Mouse (Mus musculus) lung, postnatal 36 days (tissue): ENCODE measurements around the gene Aagab.

Experiments
- DNase-seq: peaks from one replicate; pipeline ENCODE4 v3.0.0; 2022; ENCODE audit warnings: mixed read lengths

Aagab gene

DNA sequence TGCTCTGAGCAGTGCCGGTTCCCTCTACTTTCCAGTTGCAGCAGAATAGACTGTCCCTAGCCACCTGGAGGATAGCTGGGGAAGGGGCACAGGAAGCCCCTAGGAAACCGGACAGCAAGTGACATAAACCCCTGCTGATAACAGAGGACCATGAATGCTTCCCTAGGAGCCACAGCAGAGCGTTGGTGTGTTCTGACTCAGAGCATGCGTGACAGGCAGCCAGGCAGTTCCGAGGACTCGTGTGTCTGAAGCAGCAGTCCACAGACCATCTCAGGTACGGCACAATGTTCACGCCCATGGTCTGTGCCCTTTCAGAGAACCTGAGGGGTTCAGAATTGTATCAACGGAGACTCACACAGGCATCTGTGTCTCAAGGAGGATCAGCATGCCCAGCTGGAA, 46.1 kb downstream of the Aagab start:
- no peak for DNase-seq

DNA sequence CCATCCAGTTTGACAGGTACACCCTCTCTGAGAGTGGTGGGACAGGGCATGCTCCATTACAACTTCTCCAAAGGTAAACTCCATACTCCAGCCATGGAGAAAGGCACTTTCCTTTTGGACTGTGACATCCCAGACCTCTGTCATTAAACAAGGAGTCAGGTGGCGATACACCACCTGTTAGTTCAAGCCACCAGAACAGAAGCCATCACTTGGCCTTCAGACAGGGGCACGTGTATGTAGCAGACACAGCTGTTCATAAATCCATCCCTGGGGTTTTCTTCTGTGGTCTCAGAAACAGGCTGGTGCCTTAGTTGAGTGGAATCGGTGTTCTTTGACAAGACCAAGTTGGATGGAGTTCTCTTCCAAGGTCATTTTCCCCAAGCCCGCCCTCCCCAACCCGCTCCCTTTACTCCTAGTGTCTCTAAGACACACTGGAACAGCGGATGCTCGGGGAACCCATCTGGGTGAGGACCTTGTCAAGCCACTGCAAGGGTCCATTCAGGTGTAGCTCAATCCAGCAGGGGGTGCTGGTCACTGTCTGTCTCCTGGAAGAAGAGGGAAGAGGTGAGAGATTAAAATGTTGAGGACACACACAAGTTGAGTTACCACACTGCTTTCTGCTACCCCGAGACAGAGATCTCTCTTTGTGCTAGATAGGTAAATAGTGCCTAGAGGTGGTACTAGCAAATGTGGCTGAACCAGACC, 47.5 kb downstream of the Aagab start:
- DNase-seq, result peak; percentile 60

DNA sequence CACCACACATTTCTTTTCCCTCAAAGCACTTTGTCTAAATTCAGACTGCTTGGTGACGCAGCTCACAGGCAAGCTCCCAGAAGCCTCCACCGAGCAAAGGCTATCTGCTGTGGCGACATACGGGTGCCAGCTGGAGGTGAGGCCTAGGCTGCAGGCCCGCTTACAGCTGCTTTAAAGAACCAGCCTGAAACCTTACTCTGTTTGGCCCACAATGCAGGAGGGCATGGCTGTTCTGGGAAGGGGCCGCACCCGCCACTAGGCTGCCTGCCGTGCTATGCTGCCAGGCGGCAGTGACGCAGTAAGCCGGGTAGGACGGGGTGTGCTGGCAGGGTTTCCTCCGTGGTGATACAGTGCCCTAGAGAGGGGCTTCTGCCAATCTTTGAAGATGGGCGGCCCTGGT, 48.4 kb downstream of the Aagab start:
- DNase-seq, result peak; percentile 43

DNA sequence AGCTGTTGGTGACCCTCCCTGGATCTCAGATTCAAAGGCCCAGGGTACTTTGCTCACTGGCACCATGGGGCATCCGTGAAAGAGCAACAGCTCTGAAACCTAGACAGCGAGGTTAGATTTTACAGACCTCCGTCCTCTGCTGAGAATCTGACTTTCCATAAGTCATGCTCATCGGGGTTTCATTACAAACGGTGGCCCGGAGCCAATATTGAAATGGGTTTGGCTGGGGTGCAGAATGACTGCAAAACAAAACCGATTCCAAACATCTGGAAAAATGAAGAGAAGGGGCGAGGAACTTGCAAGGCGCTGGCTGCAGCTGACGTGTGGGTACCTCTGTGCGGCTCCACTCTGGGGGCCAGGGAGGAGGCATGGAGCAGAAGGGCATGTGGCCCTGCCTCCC, 49.1 kb downstream of the Aagab start:
- peak; percentile 33 for DNase-seq

DNA sequence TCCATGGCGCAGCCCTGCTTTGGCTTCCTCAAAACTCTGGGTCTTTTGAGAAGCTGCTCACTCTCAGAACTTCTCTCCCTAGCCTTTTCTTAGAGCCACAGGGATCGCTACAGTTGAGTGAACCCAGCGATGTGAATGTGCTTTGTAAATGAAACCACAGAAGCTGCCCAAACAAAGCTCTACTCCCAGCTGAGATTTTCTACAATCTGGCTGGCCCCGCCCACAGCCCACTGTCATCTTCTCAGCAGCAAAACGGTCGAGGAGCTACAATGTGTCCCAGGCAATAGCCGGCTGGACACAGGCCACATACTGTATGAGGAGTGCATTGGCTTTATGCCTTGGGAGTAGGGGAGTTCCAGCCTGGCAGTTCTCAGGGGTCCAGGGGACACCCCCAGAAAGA, 51.2 kb downstream of the Aagab start:
- no peak for DNase-seq

DNA sequence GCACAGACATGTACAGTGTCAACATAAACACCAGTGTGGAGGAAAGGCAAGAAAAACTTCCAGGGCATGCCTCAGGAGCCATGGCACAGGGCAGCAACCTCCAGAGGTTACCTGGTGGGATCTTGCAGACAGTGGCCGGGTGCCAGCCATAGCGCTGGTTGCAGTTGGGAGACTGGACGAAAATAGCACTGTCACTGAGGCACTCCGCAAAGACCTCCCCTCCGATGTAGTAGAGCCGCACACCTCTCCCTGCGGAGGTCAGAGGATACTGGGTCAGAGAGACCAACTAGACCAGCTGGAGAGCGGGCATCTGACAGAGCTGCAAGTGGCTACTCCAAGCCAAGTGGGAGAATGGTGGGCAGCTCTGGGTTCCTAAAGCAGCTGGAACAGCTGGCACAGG, 52.1 kb downstream of the Aagab start:
- no peak for DNase-seq

DNA sequence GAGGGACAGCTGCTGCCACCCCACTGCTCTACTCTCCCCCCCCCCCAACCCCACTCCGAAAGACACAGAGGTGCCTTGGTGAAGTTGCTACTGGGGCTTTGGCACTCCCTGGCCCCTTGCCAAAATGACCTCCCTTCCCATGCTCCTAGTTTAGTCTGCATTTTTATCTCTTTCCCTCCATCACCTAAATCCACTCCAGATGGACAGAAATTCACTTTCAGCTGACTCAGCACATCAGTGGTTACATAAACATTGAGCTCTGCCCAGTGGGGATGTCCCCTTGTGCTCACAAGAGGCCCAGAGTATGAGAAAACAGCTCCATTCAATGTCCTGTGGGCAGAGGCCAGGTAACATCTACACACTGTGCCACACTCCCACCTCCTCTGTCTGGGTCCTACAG, 52.6 kb downstream of the Aagab start:
- no peak for DNase-seq

DNA sequence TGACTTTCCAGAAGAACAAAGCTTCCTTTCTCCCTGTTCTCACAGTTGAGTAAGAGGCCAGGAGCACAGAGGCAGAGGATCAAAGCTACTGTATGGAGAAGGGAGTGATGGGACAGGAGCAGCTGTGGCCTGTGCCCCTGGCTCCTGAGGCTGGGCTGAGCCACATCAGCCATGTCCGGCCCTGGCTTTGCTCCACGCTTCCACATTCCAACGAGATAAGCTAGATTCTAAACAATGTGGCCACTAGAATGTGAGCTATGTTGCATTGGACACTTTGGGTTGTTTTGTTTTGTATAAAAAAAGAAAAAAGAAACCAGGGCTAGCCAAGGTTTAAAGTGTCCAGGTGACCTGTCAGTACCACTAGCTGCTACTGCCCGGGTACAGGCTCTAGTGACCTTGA, 54.7 kb downstream of the Aagab start:
- peak; percentile 78 for DNase-seq

DNA sequence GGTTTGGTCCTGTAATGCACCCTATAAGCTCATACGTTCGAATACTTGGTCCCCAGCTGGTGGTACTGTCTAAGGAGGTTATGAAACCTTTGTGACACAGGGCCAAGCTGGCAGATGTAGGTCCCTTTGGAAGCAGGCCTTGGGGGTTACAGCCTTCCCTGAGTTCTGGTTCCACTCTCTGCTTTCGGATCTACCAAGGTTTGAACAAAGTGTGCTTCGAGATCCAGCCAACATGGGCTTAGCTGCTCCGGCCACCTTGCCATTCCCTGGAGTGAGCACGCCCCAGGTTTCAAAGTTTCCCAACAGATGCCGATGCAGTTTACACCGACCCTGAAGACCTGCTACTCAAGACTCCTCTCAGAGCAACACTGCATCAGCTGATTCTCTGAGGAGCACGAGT, 56.0 kb downstream of the Aagab start:
- DNase-seq, result no peak

DNA sequence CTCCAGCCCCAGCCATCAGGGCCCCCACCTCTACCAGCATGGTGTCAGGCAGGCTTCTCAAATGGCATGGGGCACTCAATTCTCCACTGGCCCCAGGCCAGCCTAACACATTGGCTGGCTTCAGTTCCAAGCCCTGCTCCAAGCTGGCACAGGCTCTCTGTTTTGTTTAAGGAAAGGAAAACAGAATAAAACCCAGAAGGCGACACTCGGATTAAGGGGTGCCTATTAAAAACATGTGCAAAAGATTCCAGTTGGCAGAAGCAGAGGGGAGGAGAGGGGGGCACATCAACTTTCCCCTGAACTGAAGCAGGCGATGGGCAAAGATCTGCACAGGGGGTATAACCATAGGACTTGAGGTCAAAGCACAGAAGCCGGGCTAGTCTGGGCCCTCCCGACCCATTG, 56.5 kb downstream of the Aagab start:
- peak; percentile 55 for DNase-seq

DNA sequence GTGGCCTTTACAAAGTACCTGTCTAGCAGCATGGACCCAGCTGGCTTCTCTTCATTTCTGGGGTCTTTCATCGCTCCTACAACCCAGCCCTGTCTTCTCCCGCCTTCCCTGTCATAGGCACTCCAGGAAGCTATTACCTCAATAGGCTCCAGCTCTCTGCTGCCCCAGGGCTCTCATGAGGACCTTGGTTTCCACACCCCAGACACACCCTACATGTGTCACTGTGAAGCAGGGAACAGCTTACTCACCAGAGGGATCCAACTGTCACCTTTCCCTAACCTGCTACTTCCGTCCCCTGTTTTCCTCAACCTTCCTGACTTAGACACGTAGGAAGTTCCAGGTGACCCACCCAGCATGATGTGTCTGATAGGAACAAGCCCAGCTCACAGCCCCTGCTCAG, 57.6 kb downstream of the Aagab start:
- no peak for DNase-seq

DNA sequence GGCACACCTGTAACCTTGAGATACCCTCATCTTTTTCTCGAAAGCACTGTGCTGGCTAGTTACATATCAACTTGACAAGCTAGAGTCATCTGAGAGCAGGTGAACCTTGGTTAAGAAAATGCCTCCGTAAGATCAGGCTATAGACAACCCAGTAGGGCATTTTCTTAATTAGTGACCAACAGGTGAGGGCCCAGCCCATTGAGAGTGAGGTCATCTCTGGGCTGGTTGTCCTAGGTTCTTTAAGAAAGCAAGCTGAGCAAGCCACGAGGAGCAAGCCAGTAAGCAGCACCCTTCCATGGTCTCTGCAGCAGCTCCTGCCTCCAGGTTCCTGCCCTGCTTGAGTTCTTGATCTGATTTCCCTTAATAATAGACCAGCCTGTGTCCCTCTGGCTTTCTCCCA, 58.2 kb downstream of the Aagab start:
- no peak for DNase-seq

DNA sequence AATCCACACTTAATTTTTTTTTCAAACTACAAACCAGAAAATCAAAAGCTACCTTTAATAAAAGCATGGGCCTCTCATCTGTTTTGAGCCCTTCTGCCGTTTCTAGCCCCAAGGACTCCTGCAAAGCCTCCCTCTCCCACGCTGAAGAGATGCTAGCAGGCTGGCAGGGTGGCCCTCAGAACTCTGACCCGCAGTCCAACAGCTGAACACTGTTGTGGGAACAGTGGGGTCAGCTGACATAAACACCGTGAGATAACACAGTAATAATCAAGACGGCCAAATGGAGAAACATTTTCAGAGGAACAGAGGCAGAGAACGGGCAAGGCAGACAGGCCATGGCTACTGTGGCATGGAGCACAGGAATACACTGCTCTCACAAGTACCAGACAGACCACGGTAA, 60.3 kb downstream of the Aagab start:
- DNase-seq, result no peak

DNA sequence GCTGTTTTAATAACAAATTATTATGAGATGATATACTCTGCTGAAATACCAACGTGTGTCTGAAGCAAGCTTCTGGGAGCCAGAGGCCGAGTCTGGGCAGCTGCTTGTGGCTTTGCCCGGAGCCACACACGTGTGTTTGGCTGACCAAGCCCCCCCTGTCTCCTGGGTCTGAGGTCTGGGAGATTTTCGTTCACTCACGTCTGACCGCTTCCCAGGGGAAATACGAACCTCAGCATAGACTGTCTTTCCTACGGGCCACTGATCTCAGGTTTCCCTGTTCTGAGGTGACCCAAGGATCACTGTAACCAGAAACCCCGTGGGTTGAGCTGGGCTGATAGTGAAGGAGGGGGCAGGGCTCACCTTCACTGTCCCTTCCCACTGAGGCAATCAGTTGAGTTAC, 60.8 kb downstream of the Aagab start:
- DNase-seq, result no peak

DNA sequence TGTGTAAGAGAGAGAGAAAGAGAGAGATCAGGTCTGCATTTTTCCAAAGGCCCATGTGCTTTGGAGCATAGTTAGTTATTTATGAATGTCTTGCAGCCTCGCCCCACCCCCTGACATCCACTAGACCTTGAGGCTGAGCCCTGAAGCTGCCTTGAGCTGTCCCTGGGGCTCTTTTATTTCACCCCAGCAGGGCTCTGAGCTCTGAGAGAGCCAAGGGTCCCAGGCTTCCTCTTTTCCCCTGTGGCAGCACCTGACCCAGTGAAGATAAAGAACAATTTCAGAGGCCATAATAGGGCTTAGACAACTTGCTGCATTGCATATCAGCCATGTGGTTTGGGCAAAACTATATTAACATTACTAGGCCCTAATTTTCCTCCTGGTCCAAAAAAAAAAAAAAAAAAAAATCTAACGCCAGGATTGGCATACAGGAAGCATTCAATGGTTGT, 61.9 kb downstream of the Aagab start:
- no peak for DNase-seq

DNA sequence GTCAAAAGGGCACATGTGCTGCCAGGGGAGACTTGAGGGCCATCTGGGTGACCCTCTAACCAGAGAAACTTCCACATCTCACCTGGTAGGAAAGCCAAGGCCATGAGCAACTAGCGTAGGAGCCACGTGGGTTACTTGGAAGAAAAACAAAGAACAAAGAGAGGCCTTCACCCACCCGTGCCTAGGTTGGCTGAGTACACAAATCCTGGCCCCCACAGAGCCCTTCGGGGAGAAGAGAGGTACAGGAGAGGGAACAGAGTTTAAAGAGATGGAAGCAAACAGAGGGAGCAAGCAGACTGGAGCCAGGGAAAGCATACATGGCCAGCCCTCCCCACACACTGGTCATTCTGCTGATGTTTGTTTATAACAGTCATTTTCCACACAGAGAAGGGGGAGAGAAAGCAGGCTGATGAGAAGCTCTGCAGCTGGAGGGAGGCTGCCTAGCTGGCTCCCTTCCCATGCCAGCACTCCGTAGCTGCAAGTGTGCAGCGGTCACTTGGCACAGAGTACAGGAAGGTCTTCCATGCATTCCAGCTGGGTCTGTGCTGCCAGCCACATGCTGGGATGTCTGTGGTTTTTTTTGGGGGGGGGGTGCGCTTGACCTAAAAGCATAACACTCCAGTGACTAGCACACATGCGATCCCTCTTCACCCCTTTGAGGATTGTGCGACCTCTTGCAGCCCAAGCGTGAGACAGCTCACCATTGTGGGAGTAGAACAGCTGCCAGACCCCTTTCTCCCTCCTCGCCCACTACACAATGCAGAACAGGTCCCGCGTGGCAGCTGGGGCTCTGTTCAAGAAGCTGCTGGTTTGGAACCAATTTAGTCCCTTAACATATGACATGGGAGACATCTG, 62.6 kb downstream of the Aagab start:
- no peak for DNase-seq

DNA sequence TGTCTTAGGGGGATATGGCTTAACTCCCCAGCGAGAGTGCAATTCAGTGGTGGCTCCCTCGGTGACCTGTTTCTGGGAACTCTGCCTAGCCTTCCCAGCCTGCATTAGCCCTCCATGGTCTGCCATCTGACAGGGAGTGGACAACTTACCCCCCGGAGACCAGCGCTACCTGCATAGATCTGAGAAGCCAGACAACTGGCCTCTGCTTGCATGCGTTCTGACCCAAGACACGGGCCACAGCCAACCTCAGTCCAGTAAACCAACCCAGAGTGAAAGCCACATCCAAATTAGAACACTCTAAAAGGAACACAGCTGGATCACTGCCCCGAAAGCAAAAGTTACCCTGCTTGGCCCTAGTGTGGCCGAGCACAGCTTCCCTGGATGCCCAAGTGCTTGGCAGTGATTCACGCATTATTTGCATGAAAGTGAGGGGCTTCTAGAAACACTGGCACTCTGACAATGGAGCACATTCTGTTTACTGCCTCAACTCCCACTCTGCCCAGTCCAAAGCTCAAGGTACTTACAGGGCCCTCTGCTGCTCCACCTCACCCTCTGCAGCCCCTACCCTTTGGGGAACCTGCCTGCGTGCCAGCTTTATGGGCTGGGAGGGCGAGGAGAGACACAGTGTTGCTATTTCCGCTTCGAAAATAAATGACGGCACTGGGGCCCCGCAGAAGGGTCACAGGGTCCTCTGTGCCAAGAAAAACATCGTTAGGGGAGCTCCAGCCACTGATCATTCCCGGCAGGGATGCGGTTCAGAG, 64.3 kb downstream of the Aagab start:
- DNase-seq, result peak; percentile 40

DNA sequence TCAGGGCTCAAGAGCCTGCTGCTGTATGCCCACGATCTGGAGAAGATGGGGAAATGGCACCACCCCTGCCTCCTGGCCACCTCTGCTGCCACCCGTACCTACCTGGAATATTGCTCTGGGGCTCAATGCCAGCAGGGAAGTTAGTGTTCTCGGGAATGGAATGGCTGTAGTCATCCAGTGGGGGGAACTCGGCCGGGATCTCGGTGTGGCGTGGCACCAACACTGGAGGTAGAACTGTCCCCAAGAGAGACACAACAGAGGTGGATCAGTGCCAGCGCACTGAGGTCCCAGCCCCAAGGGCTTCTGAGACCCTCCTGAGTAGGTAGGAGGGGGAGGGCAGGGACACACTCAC, 64.9 kb downstream of the Aagab start:
- DNase-seq, result no peak

DNA sequence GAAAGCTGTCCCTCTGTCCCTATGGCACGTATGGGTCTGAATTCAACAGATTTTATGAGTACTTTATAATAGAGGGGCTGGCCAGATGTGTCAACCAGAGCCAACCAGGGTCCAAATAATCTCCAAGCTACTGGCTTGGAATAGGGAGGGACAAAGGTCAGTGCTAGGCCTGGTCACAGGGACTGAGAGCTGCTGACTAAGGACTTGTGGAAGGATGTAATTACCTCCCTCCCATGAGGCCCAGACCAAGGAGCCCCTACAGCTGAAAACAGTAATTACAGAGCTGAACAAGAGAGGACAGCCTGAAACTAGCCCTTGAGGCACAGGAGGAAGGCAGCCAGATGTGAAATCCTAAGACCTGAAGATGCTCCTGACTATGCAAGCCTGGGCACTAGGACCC, 66.2 kb downstream of the Aagab start:
- DNase-seq, result no peak

DNA sequence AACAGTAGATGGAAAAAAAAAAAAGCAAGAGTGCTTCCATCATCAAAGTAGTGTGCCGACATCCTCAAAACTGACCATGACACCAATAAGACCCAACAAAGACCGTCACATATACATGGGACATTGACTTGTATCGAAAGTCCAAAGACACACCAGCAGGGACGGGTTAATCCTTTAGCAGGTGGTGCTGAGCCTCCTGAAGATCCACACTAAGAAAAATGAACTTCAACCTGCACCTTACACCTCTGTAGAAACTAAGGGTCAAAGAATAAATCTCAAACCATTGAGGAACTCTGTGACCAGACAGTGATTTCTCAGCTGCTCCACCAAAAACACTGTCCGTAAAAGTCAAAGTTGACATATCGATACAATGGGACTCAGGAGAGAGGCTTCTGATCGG, 67.4 kb downstream of the Aagab start:
- DNase-seq, result no peak

DNA sequence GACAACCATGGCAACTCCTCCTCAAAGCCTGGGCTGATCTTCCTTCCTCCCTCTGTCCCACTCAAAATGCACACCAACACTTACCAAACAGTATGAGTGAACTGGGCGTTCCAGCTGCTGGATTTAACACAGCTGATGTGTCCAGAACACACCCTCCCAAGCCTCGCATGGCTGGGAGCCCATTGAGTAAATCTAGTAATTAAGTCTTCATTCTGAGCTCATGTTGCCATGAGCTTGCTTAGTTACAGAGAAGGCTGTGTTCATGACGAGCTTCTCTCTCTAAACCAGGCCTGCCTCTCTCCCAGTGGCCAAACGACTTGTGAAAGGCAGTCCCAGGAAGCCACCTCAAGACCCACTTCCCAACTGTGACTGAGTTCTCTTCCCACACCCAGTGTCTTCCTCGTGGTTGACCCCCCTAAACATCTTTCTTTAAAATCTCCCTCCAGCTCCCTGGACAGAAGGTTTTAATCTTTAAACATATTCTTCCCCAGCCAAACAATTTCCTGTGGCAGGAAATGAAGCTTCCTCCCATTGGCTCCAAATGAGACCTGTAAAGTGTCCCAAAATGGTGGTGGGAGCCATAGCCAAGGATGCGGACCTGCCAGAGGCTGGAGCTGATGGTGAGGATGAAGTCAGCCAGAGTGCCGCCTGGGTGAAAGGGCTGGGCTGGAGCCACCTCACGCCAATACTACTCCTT, 70.5 kb downstream of the Aagab start:
- DNase-seq, result peak; percentile 48

DNA sequence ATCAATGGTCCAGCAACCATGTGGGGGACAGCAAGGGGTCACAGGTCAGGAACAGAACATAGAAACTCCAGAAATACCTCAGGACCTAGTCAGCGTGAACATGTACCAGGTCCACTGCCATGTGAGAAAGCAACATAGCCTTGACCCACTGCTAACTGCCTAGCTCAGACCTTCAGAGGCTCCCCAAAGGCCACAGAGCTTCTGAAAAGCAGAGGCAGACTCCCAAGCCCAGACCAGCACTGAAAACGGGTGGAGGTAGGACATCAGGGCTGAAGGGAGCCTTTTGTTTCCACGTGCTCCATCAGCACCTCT, 71.0 kb downstream of the Aagab start:
- DNase-seq, result no peak

DNA sequence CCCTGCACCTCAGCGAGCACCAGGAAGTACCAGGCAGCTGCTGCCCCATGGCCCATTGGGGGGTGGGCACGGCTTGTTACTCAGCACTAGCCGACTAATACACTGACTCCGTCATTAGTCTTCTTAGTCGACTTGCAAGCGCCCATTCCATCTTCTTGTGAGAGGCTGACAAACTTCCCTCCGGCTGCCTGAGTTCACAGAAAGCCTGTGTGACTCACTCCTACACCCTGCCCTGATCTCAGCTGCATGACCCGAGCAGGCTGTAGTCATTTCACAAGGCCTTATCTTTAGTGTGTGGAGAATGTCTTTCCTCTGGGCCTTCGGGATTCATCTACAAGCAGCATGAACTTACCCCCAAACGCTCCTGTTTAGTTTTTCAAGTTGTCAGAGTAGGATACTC, 72.2 kb downstream of the Aagab start:
- DNase-seq, result no peak
